Mouse (Mus musculus): Measurements from ENCODE around the gene Phykpl.
"Not testable (repeated sequence)": the region's sequence is repeated elsewhere in the genome, so short reads cannot be mapped to it uniquely, and the experiment has no call there.

Gene Phykpl

GRCm38 (mm10) chr11:51586411-51586810 is 1.9 kb downstream of the Phykpl start:
- no peak for DNase-seq (ENCODE audit: low spot score)

- DNase-seq (ENCODE audit: low spot score), result no peak
Observed at GRCm38 (mm10) chr11:51587059-51587458, 2.5 kb downstream of the Phykpl start.

GRCm38 (mm10) chr11:51588833-51589232 is 4.3 kb downstream of the Phykpl start:
- DNase-seq (ENCODE audit: low spot score), result no peak

GRCm38 (mm10) chr11:51590002-51590401 is 5.4 kb downstream of the Phykpl start:
- DNase-seq (ENCODE audit: low spot score), result no peak

- DNase-seq (ENCODE audit: low spot score), result no peak
Observed at GRCm38 (mm10) chr11:51591168-51591567, 6.6 kb downstream of the Phykpl start.

GRCm38 (mm10) chr11:51591915-51592314 is 7.4 kb downstream of the Phykpl start:
- DNase-seq (ENCODE audit: low spot score), result no peak

- no peak for DNase-seq (ENCODE audit: low spot score)
Observed at GRCm38 (mm10) chr11:51593368-51593767, 8.8 kb downstream of the Phykpl start.

GRCm38 (mm10) chr11:51593849-51594248 is 9.3 kb downstream of the Phykpl start:
- DNase-seq (ENCODE audit: low spot score), result no peak

- no peak for DNase-seq (ENCODE audit: low spot score)
Observed at GRCm38 (mm10) chr11:51594715-51595350, 10.3 kb downstream of the Phykpl start.

GRCm38 (mm10) chr11:51595459-51596083 is 11.0 kb downstream of the Phykpl start:
- DNase-seq (ENCODE audit: low spot score), result no peak

GRCm38 (mm10) chr11:51597553-51597952 is 13.0 kb downstream of the Phykpl start:
- DNase-seq (ENCODE audit: low spot score), result no peak

GRCm38 (mm10) chr11:51602253-51602652 is 17.7 kb downstream of the Phykpl start:
- DNase-seq (ENCODE audit: low spot score), result no peak

- DNase-seq (ENCODE audit: low spot score), result peak; percentile 86
Observed at GRCm38 (mm10) chr11:51605602-51606446, 21.3 kb downstream of the Phykpl start.

- DNase-seq (ENCODE audit: low spot score), result peak; percentile 97
Observed at GRCm38 (mm10) chr11:51606447-51607095, 22.0 kb downstream of the Phykpl start, which contains the start of gene Hnrnpab. Gene Hnrnpab (minus strand): TSS chr11:51606847.

GRCm38 (mm10) chr11:51607096-51607738 is 22.7 kb downstream of the Phykpl start:
- DNase-seq (ENCODE audit: low spot score), result no peak

- DNase-seq (ENCODE audit: low spot score), result no peak
Observed at GRCm38 (mm10) chr11:51609266-51609909, 24.8 kb downstream of the Phykpl start.

- DNase-seq (ENCODE audit: low spot score), result not testable (repeated sequence)
Observed at GRCm38 (mm10) chr11:51609940-51610339, 25.4 kb downstream of the Phykpl start.

- DNase-seq (ENCODE audit: low spot score), result no peak
Observed at GRCm38 (mm10) chr11:51614256-51614655, 29.7 kb downstream of the Phykpl start.

- no peak for DNase-seq (ENCODE audit: low spot score)
Observed at GRCm38 (mm10) chr11:51615129-51615528, 30.6 kb downstream of the Phykpl start.

GRCm38 (mm10) chr11:51615601-51616000 is 31.0 kb downstream of the Phykpl start:
- DNase-seq (ENCODE audit: low spot score), result peak; percentile 56

GRCm38 (mm10) chr11:51616113-51616512 is 31.6 kb downstream of the Phykpl start:
- not testable (repeated sequence) for DNase-seq (ENCODE audit: low spot score)

Data from T-cell, adult 2 months (primary cell).